Mouse (Mus musculus) heart, adult 18-20 months (tissue): ENCODE results near the gene Spred2. TPM values are rescaled to one million over a fixed set of nuclear protein-coding genes. Genes with fewer than 3 reads are reported as not detected.

Experiments used
- DNase-seq, 2 experiments: peaks; one replicate each; pipeline ENCODE4 v3.0.0; 2021 to 2022; ENCODE audit warnings: mixed read lengths in 1 of 2
- long read RNA-seq, 2 experiments: library from polyadenylated mRNA; stranded (forward); transcript quantifications; one replicate each; pipeline ENCODE4 v2.0.0; 2021
- total RNA-seq, 2 experiments: library from RNA; stranded (reverse); gene quantifications; 2 replicates each; pipeline ENCODE4 v1.2.3; 2021

The Spred2 gene
- 10 to 100 TPM; 18.0 to 20.7 TPM for total RNA-seq
- long read RNA-seq, experiment 1, partial matches to known transcripts: 0 of 9 reads
- long read RNA-seq, experiment 1, other reads (novel, unspliced or antisense): 9 of 9 reads
- long read RNA-seq, experiment 2, partial matches to known transcripts: 0 of 2 reads
- long read RNA-seq, experiment 2, other reads (novel, unspliced or antisense): 2 of 2 reads

GRCm38 (mm10) chr11:19923888-19924756 is at the start of gene Spred2:
Gene Spred2, plus strand, starts transcription at chr11:19924375.
- DNase-seq: peak; percentile 95

- no peak for DNase-seq
Observed at GRCm38 (mm10) chr11:19875551-19875950, 48.6 kb upstream of the Spred2 start.

- DNase-seq: peak in 1 of 2 experiments; percentile 3
Observed at GRCm38 (mm10) chr11:19875964-19876363, 48.2 kb upstream of the Spred2 start.

- no peak for DNase-seq
Observed at GRCm38 (mm10) chr11:19877239-19877915, 46.8 kb upstream of the Spred2 start.

GRCm38 (mm10) chr11:19881342-19881741 is 42.8 kb upstream of the Spred2 start:
- peak; percentile 37 to 59 for DNase-seq

- DNase-seq: no peak
Observed at GRCm38 (mm10) chr11:19890700-19891406, 33.3 kb upstream of the Spred2 start.

GRCm38 (mm10) chr11:19893233-19893632 is 30.9 kb upstream of the Spred2 start:
- no peak for DNase-seq

GRCm38 (mm10) chr11:19899621-19900020 is 24.6 kb upstream of the Spred2 start:
- no peak for DNase-seq

- no peak for DNase-seq
Observed at GRCm38 (mm10) chr11:19900712-19901111, 23.5 kb upstream of the Spred2 start.

GRCm38 (mm10) chr11:19911216-19911615 is 13.0 kb upstream of the Spred2 start:
- DNase-seq: no peak

GRCm38 (mm10) chr11:19912179-19912578 is 12.0 kb upstream of the Spred2 start:
- DNase-seq: no peak

GRCm38 (mm10) chr11:19912661-19913060 is 11.5 kb upstream of the Spred2 start:
- no peak for DNase-seq

GRCm38 (mm10) chr11:19913761-19914160 is 10.4 kb upstream of the Spred2 start:
- DNase-seq: no peak

- DNase-seq: no peak
Observed at GRCm38 (mm10) chr11:19917381-19918245, 6.6 kb upstream of the Spred2 start.

GRCm38 (mm10) chr11:19918246-19918540 is 6.0 kb upstream of the Spred2 start:
- no peak for DNase-seq

GRCm38 (mm10) chr11:19919460-19919784 is 4.8 kb upstream of the Spred2 start:
- peak in 1 of 2 experiments; percentile 31 for DNase-seq

- peak; percentile 90 to 91 for DNase-seq
Observed at GRCm38 (mm10) chr11:19919785-19920671, 4.1 kb upstream of the Spred2 start.

- DNase-seq: no peak
Observed at GRCm38 (mm10) chr11:19921723-19922122, 2.5 kb upstream of the Spred2 start.

GRCm38 (mm10) chr11:19922208-19922607 is 2.0 kb upstream of the Spred2 start:
- no peak for DNase-seq

- DNase-seq: peak; percentile 54 to 82
Observed at GRCm38 (mm10) chr11:19924757-19925148, 578 bp downstream of the Spred2 start.
